ENCODE assay signal across 10 mouse cellular contexts in the genomic region with DNA sequence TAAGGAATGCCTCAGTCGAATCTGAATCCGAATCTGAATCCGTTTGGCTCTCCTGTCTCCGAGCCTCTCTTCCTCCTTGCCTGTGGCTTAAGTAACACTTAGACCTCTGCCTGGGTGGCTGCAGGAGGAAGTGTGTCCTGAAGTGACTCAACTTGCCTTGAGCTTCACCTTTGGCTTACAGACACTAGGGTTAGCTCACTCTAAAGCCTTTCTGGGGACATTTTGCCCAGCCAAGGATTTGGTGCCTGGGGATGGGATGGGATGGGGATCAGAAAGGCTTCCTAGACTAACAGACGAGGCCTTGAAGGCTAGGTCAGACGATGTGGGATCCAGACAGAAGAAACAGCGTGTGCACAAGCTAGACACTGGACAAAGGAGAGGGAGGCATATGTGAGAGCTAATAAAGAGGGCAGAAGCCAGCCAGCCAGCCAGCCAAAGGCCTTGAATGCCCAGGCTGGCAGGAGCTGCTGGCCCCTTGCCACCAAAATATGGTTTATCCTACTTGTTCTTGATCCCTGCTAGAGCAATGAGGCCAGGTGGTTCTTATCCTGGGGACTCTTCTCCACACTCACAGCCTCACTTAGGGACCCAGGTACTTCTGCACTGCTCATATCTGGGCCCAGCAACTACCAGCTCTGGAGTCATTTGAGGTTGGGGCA. TPM values are rescaled to one million over a fixed set of nuclear protein-coding genes. Genes with fewer than 3 reads are reported as not detected.
DNase-seq lines count a peak whose midpoint lies in the region; ATAC-seq lines count a peak whose summit lies in the region.
"Had no signal": no experiment of that assay in that cellular context is flagged by ENCODE, and none has a peak within 500 bp of the region (broad histone marks: within the 10 kb centered on the region; RNA-seq: fewer than 3 reads in every experiment).

No protein-coding gene starts in this region.

- peaks cover 70% of the 10 kb centered on the region for H3K4me1 ChIP-seq in hindbrain, embryonic 10.5 days (replicated peaks)
- peaks cover 10% of the 10 kb centered on the region for H3K4me1 ChIP-seq in hindbrain, embryonic 11.5 days (replicated peaks; ENCODE audit: control insufficient read depth, insufficient read depth, low read length)
- H3K4me1 ChIP-seq in limb, embryonic 10.5 days = peaks cover 67% of the 10 kb centered on the region

- H3K27ac ChIP-seq in hindbrain, embryonic 10.5 days = peak overlapping the region; percentile 56; the same call in 1 of the 2 replicates
- no peak overlapping the region for H3K27ac ChIP-seq in hindbrain, embryonic 11.5 days (ENCODE audit: low read depth, low read length)
- peak overlapping the region; percentile 80 for H3K27ac ChIP-seq in limb, embryonic 10.5 days
- H3K27ac ChIP-seq: embryonic facial prominence, embryonic 15.5 days had no signal

- peaks cover 39% of the 10 kb centered on the region for H3K27me3 ChIP-seq in hindbrain, embryonic 10.5 days (ENCODE audit: insufficient read depth, poor library complexity, severe bottlenecking)
- peaks cover 2% of the 10 kb centered on the region; the same call in 1 of the 2 replicates for H3K27me3 ChIP-seq in hindbrain, embryonic 11.5 days (ENCODE audit: control insufficient read depth, insufficient read depth, low read length)
- peaks cover 11% of the 10 kb centered on the region for H3K27me3 ChIP-seq in limb, embryonic 10.5 days (ENCODE audit: low read depth, poor library complexity, severe bottlenecking)
- H3K27me3 ChIP-seq: embryonic facial prominence, embryonic 15.5 days had no signal

- H3K4me2 ChIP-seq in hindbrain, embryonic 11.5 days (replicated peaks; ENCODE audit: low read depth, low read length) = no peak overlapping the region
- H3K4me2 ChIP-seq: embryonic facial prominence, embryonic 15.5 days had no signal

- no peak overlapping the region for H3K9ac ChIP-seq in hindbrain, embryonic 11.5 days (ENCODE audit: low read depth, low read length)
- H3K9ac ChIP-seq: embryonic facial prominence, embryonic 15.5 days had no signal

- ATAC-seq in hindbrain, embryonic 11.5 days (ENCODE audit: low FRiP score) = no peak

- no peak overlapping the region for H3K4me3 ChIP-seq in hindbrain, embryonic 10.5 days
- H3K4me3 ChIP-seq in hindbrain, embryonic 11.5 days (ENCODE audit: low read depth, low read length) = no peak overlapping the region
- peak overlapping the region; percentile 18 for H3K4me3 ChIP-seq in limb, embryonic 10.5 days
- H3K4me3 ChIP-seq: embryonic facial prominence, embryonic 15.5 days had no signal

- DNase-seq in hindbrain, embryonic 10.5 days (ENCODE audit: low spot score) = no peak
- DNase-seq in hindbrain, embryonic 11.5 days (ENCODE audit: low spot score) = no peak
- peak; percentile 77 for DNase-seq in adipocyte (ENCODE audit: low spot score)
- DNase-seq in cerebellum, adult 11-12 months = peak; percentile 95
- no peak for DNase-seq in limb, embryonic 10.5 days (ENCODE audit: low spot score)
- no peak for DNase-seq in spleen, adult 12 weeks (ENCODE audit: low spot score)
- DNase-seq in urinary bladder, postnatal 4 days (ENCODE audit: low spot score in 2 of 2) = no peak
- DNase-seq in layer of hippocampus, postnatal 36 days = no peak
- DNase-seq: lung, postnatal 14 days had no signal

- no peaks in the 10 kb centered on the region for H3K9me3 ChIP-seq in hindbrain, embryonic 10.5 days
- no peaks in the 10 kb centered on the region for H3K9me3 ChIP-seq in hindbrain, embryonic 11.5 days (ENCODE audit: control insufficient read depth, low read length)
- no peaks in the 10 kb centered on the region for H3K9me3 ChIP-seq in limb, embryonic 10.5 days (replicated peaks)
- H3K9me3 ChIP-seq: embryonic facial prominence, embryonic 15.5 days had no signal

- WGBS in hindbrain, embryonic 10.5 days = 45% methylated on average over 7 of the region's 7 CpGs
- 45% methylated on average over 7 of the region's 7 CpGs for WGBS in hindbrain, embryonic 11.5 days
- whole genome bisulfite sequencing in limb, embryonic 10.5 days = 39% methylated on average over 7 of the region's 7 CpGs

- H3K36me3 ChIP-seq in hindbrain, embryonic 10.5 days = peaks cover 33% of the 10 kb centered on the region
- H3K36me3 ChIP-seq in hindbrain, embryonic 11.5 days (ENCODE audit: control insufficient read depth, insufficient read depth, low read length) = peaks cover 4% of the 10 kb centered on the region; the same call in 1 of the 2 replicates
- H3K36me3 ChIP-seq in limb, embryonic 10.5 days = peaks cover 36% of the 10 kb centered on the region

RNA-seq across cellular contexts. Expression of a gene that starts 9.0 kb away (rescaled TPM):
- polyA plus RNA-seq in hindbrain, embryonic 10.5 days (2016; fragmentation: Nextera tagmentation; extraction: Ambion mirVana) = 1.4 and 1.8 TPM in 2 replicates
- polyA plus RNA-seq in hindbrain, embryonic 11.5 days (2014; fragmentation: Nextera tagmentation; extraction: Ambion mirVana) = 0.94 and 1.3 TPM in 2 replicates
- 0.55 and 0.90 TPM in 2 replicates for polyA plus RNA-seq in limb, embryonic 10.5 days (2016; fragmentation: Nextera tagmentation; extraction: Ambion mirVana)
- total RNA-seq in layer of hippocampus, postnatal 36 days (2021) = 1 to 10 TPM; 5.1 to 8.7 TPM

RNA-seq across cellular contexts. Expression of a gene that starts 18.7 kb away (rescaled TPM):
- 21.5 and 29.9 TPM in 2 replicates for polyA plus RNA-seq in hindbrain, embryonic 10.5 days (2016; fragmentation: Nextera tagmentation; extraction: Ambion mirVana)
- 17.9 and 19.6 TPM in 2 replicates for polyA plus RNA-seq in hindbrain, embryonic 11.5 days (2014; fragmentation: Nextera tagmentation; extraction: Ambion mirVana)
- polyA plus RNA-seq in limb, embryonic 10.5 days (2016; fragmentation: Nextera tagmentation; extraction: Ambion mirVana) = 27.7 and 28.6 TPM in 2 replicates
- total RNA-seq in layer of hippocampus, postnatal 36 days (2021) = 100 to 1,000 TPM in 1 of 2 experiments, 10 to 100 TPM in 1; 91.1 to 102 TPM

RNA-seq across cellular contexts. Expression of a gene that starts 18.8 kb away (rescaled TPM):
- polyA plus RNA-seq in hindbrain, embryonic 10.5 days (2016; fragmentation: Nextera tagmentation; extraction: Ambion mirVana) = 147 and 210 TPM in 2 replicates
- polyA plus RNA-seq in hindbrain, embryonic 11.5 days (2014; fragmentation: Nextera tagmentation; extraction: Ambion mirVana) = 165 and 188 TPM in 2 replicates
- 111 and 137 TPM in 2 replicates for polyA plus RNA-seq in limb, embryonic 10.5 days (2016; fragmentation: Nextera tagmentation; extraction: Ambion mirVana)
- 100 to 1,000 TPM; 426 to 430 TPM for total RNA-seq in layer of hippocampus, postnatal 36 days (2021)

RNA-seq across cellular contexts. Expression of a gene that starts 55.1 kb away (rescaled TPM):
- polyA plus RNA-seq in hindbrain, embryonic 10.5 days (2016; fragmentation: Nextera tagmentation; extraction: Ambion mirVana) = 23.1 and 26.1 TPM in 2 replicates
- 21.9 and 22.4 TPM in 2 replicates for polyA plus RNA-seq in hindbrain, embryonic 11.5 days (2014; fragmentation: Nextera tagmentation; extraction: Ambion mirVana)
- polyA plus RNA-seq in limb, embryonic 10.5 days (2016; fragmentation: Nextera tagmentation; extraction: Ambion mirVana) = 30.2 and 34.1 TPM in 2 replicates
- 10 to 100 TPM; 13.0 to 14.2 TPM for total RNA-seq in layer of hippocampus, postnatal 36 days (2021)

Comparison
In these comparisons a context has a peak if more than half of its experiments do, and no peak if none do; other contexts are left out.
1. DNase-seq: peak in adipocyte (single experiment) and cerebellum, adult 11-12 months (single experiment); none in hindbrain, embryonic 10.5 days (single experiment), hindbrain, embryonic 11.5 days (single experiment), limb, embryonic 10.5 days (single experiment), spleen, adult 12 weeks (single experiment), urinary bladder, postnatal 4 days (0 of 2) and layer of hippocampus, postnatal 36 days (0 of 2).